Mouse (Mus musculus): ENCODE measurements at regions not wholly inside any gene's neighbourhood (a gene's known extent, or its start where the extent isn't known, plus 50 kb on each side); places are given as distances from the start of the nearest gene placed in this dataset.

- no peak for DNase-seq
Observed at GRCm38 (mm10) chr3:115407946-115408642, 306.8 kb downstream of the S1pr1 start.

DNA sequence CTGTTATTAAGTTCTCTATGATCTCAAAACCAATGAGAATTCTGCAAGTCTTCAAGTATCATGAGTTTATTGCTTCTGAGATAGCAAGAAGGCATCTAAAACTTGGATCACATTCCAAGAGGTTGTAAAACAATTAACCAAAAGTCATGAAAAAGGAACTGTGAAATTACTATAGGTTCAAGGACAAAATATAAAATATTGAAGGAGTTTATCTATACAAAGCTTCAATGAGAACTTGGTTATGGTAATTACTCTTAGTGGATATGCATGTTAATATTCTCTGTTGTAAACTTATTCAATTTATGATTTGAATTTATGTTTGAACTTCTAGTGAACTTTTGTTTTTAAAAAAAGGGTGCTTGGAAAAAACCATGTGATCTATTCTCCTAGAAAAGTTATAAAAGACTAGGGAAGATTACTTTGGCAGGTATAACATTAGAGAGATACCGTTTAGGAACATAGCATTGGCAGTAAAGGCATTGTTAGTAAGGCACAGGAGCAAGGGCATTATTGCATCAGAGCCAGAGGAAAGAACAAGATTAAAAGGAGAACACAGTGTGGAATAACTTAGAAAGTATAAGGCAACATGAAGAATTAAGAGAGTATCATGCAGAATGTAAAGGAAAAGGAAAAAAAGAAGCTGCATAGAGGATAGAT, 311.4 kb downstream of the S1pr1 start:
- no peak for DNase-seq

DNA sequence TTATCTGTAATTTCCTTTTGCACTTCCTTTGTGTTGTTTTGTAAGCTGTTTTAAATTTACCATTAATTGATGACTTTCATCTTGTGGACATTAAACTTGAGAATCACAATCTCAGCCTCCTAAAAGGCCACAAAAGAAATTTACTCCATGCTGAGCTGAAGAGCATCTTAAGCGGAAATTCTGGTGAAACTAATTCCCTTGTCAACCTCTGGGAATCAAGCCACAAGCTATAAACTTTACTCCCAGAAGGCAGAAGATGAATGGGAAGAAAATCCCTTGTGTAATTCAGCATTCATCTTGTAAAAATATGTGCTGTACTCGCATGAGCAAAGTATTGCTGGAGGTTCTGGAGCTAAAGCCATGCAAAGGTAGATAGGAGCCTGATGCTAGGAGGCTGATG, 350.0 kb downstream of the S1pr1 start:
- DNase-seq = peak; percentile 30

All from kidney, postnatal 14 days (tissue).